Mouse (Mus musculus) megakaryocyte, embryonic 14.5 days (primary cell): ENCODE data around the gene Pomt1.

Source experiments
- FLI1 ChIP-seq: IDR thresholded peaks from 2 replicates; pipeline ENCODE4 v1.6.1; 2012; ENCODE audit warnings: low read length, inconsistent platforms, mixed read lengths
- GATA1 ChIP-seq: IDR thresholded peaks from 3 replicates; pipeline ENCODE4 v1.6.1; 2012; ENCODE audit warnings: mixed read lengths, low read length, inconsistent platforms, borderline replicate concordance

DNA sequence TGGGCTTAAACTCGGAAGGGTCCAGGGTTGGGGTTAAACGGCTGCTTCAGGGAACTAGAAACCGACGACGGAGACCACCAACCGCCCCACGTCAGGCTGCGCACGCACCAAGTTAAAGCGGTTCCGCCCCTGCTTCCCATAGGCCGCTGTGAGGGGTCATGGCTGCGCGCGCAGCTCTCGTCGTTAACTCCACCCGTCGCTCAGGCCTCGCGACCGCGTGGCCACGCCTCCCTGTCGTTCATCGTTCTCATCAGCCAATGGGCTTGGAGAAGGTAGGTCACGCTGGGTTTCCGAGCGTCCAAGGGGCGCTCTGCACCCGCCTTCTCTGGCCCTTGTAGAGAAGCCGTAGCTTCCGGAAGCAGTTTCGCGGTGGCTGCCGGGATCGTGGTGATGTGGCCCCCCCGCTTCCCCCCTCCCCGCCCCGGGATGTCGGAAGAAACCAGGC lies 51.6 kb downstream of the Pomt1 start, which contains the start of gene Swi5:
- TF ChIP-seq GATA1 (no peak), FLI1 (no peak)
